Mouse (Mus musculus) liver, postnatal 0 days (tissue): ENCODE results near the gene Stard3nl.

Experiments used
- CTCF ChIP-seq: sonication (generic); IDR thresholded peaks from 2 replicates; pipeline ENCODE4 v1.5.1; 2016; ENCODE audit warnings: antibody characterized with exemption, low read depth
- EP300 ChIP-seq: IDR thresholded peaks from 2 replicates; pipeline ENCODE4 v1.6.1; 2016; ENCODE audit warnings: antibody characterized with exemption, low read depth, mild to moderate bottlenecking

- TF ChIP-seq EP300 (no peak), CTCF (no peak)
Measured at GRCm38 (mm10) chr13:19410694-19411093, 15.1 kb upstream of the Stard3nl start.
